Mouse (Mus musculus) stomach, embryonic 15.5 days (tissue): ENCODE results near the gene Serpina1b. TPM values are rescaled to one million over a fixed set of nuclear protein-coding genes. Genes with fewer than 3 reads are reported as not detected.
"Not testable (repeated sequence)": the region's sequence is repeated elsewhere in the genome, so short reads cannot be mapped to it uniquely, and the experiment has no call there.

ENCODE experiments used
- ATAC-seq: fragments of 200-750 bp; cut with Nextera tagmentation; 2 replicates; pipeline ENCODE4 v1.8.0; 2017; ENCODE audit warnings: low read depth, moderate number of reproducible peaks, moderate TSS enrichment; ENCODE audit not compliant: insufficient read depth, low FRiP score
- H3K27ac ChIP-seq: fragments of 300-500 bp; sonication (generic); 2 replicates; pipeline ENCODE4 v1.5.1; 2015; ENCODE audit warnings: mild to moderate bottlenecking, inconsistent platforms
- H3K27me3 ChIP-seq: fragments of 300-500 bp; sonication (generic); replicated peaks from 2 replicates; pipeline ENCODE4 v1.6.1; 2015; ENCODE audit warnings: inconsistent platforms
- H3K36me3 ChIP-seq: fragments of 300-500 bp; sonication (generic); 2 replicates; pipeline ENCODE4 v1.6.1; 2015; ENCODE audit warnings: inconsistent platforms
- H3K4me1 ChIP-seq: fragments of 300-500 bp; sonication (generic); 2 replicates; pipeline ENCODE4 v1.6.1; 2015; ENCODE audit warnings: inconsistent platforms
- H3K4me2 ChIP-seq: fragments of 300-500 bp; sonication (generic); 2 replicates; pipeline ENCODE4 v1.6.1; 2015; ENCODE audit warnings: mild to moderate bottlenecking, inconsistent platforms
- H3K4me3 ChIP-seq: fragments of 300-500 bp; sonication (generic); replicated peaks from 2 replicates; pipeline ENCODE4 v1.5.1; 2015; ENCODE audit warnings: inconsistent platforms
- H3K9ac ChIP-seq: fragments of 300-500 bp; sonication (generic); 2 replicates; pipeline ENCODE4 v1.6.1; 2015; ENCODE audit warnings: inconsistent platforms
- H3K9me3 ChIP-seq: fragments of 300-500 bp; sonication (generic); 2 replicates; pipeline ENCODE4 v1.6.1; 2016; ENCODE audit warnings: inconsistent platforms
- WGBS: fragments of 180-500 bp; shearing (Covaris S2); methylation state at CpG from one replicate; pipeline ENCODE4 v1.1.7; 2015; 5-methylcytosine and 5-hydroxymethylcytosine counted together
- polyA plus RNA-seq: library from polyadenylated mRNA; unstranded; fragments of >200 nt; fragmentation: Nextera tagmentation; extraction: Ambion mirVana; gene quantifications from 2 replicates; pipeline ENCODE4 v1.2.1, GENCODE M21; 2015

Gene Serpina1b
- 32.1 and 70.2 TPM in 2 replicates for polyA plus RNA-seq

- H3K4me2 ChIP-seq, ATAC-seq, H3K36me3 ChIP-seq, H3K9ac ChIP-seq, H3K27ac ChIP-seq, H3K27me3 ChIP-seq, H3K4me1 ChIP-seq, H3K9me3 ChIP-seq, H3K4me3 ChIP-seq: not testable (repeated sequence)
- 85% methylated on average over 4 of the region's 4 CpGs for WGBS
These were observed at the start of gene Serpina1b for GRCm38 (mm10) chr12:103830273-103830672. Gene Serpina1b (minus strand): TSS chr12:103830373.

GRCm38 (mm10) chr12:103866873-103867272, 36.7 kb upstream of the Serpina1b start:
- not testable (repeated sequence) for H3K36me3 ChIP-seq, H3K4me1 ChIP-seq, H3K9ac ChIP-seq, H3K4me3 ChIP-seq, H3K27ac ChIP-seq, H3K27me3 ChIP-seq, H3K9me3 ChIP-seq, H3K4me2 ChIP-seq, ATAC-seq
- 64% methylated on average over 1 of the region's 1 CpGs for WGBS

- H3K36me3 ChIP-seq, H3K4me3 ChIP-seq, H3K27ac ChIP-seq, H3K27me3 ChIP-seq, H3K9me3 ChIP-seq, H3K4me2 ChIP-seq, H3K4me1 ChIP-seq, H3K9ac ChIP-seq, ATAC-seq: not testable (repeated sequence)
- 63% methylated on average over 9 of the region's 9 CpGs for WGBS
These were observed 33.2 kb upstream of the Serpina1b start, which contains the start of gene Serpina1a for GRCm38 (mm10) chr12:103863101-103863974. Gene Serpina1a (minus strand): TSS chr12:103863562.

- WGBS, result 68% methylated on average over 3 of the region's 3 CpGs
- no peak overlapping the region for H3K27ac ChIP-seq
- no peaks in the 10 kb centered on the region for H3K4me1 ChIP-seq
- H3K4me3 ChIP-seq, result no peak overlapping the region
- ATAC-seq, result no peak
- H3K9me3 ChIP-seq, result no peaks in the 10 kb centered on the region
- H3K4me2 ChIP-seq, result no peak overlapping the region
- no peaks in the 10 kb centered on the region for H3K27me3 ChIP-seq
- no peak overlapping the region for H3K9ac ChIP-seq
- H3K36me3 ChIP-seq, result no peaks in the 10 kb centered on the region
These were observed 30.8 kb upstream of the Serpina1b start for GRCm38 (mm10) chr12:103860976-103861375.

- H3K9me3 ChIP-seq, H3K9ac ChIP-seq, ATAC-seq, H3K36me3 ChIP-seq, H3K4me2 ChIP-seq, H3K27me3 ChIP-seq, H3K4me3 ChIP-seq, H3K4me1 ChIP-seq, H3K27ac ChIP-seq: not testable (repeated sequence)
- 71% methylated on average over 3 of the region's 4 CpGs for WGBS
These were observed 30.4 kb upstream of the Serpina1b start for GRCm38 (mm10) chr12:103860571-103860970.

- H3K4me2 ChIP-seq, H3K36me3 ChIP-seq, H3K9ac ChIP-seq, ATAC-seq, H3K27ac ChIP-seq, H3K4me1 ChIP-seq, H3K4me3 ChIP-seq, H3K27me3 ChIP-seq, H3K9me3 ChIP-seq: not testable (repeated sequence)
- WGBS, result 74% methylated on average over 3 of the region's 3 CpGs
These were observed 29.4 kb upstream of the Serpina1b start for GRCm38 (mm10) chr12:103859584-103859983.

- WGBS, result 77% methylated on average over 2 of the region's 2 CpGs
- not testable (repeated sequence) for H3K27me3 ChIP-seq, H3K9me3 ChIP-seq, ATAC-seq, H3K4me2 ChIP-seq, H3K9ac ChIP-seq, H3K27ac ChIP-seq, H3K36me3 ChIP-seq, H3K4me1 ChIP-seq, H3K4me3 ChIP-seq
These were observed 22.9 kb upstream of the Serpina1b start for GRCm38 (mm10) chr12:103853032-103853431.

GRCm38 (mm10) chr12:103827661-103828372, 2.4 kb downstream of the Serpina1b start:
- H3K4me2 ChIP-seq, H3K27me3 ChIP-seq, ATAC-seq, H3K4me1 ChIP-seq, H3K4me3 ChIP-seq, H3K9ac ChIP-seq, H3K9me3 ChIP-seq, H3K36me3 ChIP-seq, H3K27ac ChIP-seq: not testable (repeated sequence)
- WGBS, result 60% methylated on average over 6 of the region's 6 CpGs

- WGBS, result 79% methylated on average over 5 of the region's 5 CpGs
- not testable (repeated sequence) for ATAC-seq, H3K27ac ChIP-seq
These were observed 6.3 kb downstream of the Serpina1b start for GRCm38 (mm10) chr12:103823826-103824225.

GRCm38 (mm10) chr12:103773246-103773851, 56.8 kb downstream of the Serpina1b start, which contains the start of gene Serpina1d:
Gene Serpina1d (minus strand): TSS chr12:103773592.
- ATAC-seq, H3K36me3 ChIP-seq, H3K4me3 ChIP-seq, H3K9ac ChIP-seq, H3K27ac ChIP-seq, H3K4me2 ChIP-seq, H3K4me1 ChIP-seq, H3K27me3 ChIP-seq, H3K9me3 ChIP-seq: not testable (repeated sequence)
- WGBS, result 70% methylated on average over 6 of the region's 6 CpGs

More at GRCm38 (mm10) chr12:103823826-103824225, 6.3 kb downstream of the Serpina1b start:
- H3K4me2 ChIP-seq, H3K27me3 ChIP-seq, H3K4me1 ChIP-seq, H3K36me3 ChIP-seq, H3K4me3 ChIP-seq, H3K9me3 ChIP-seq, H3K9ac ChIP-seq: not testable (repeated sequence)

- not testable (repeated sequence) for H3K9ac ChIP-seq, H3K36me3 ChIP-seq, H3K4me3 ChIP-seq, ATAC-seq, H3K9me3 ChIP-seq, H3K4me1 ChIP-seq, H3K27ac ChIP-seq, H3K27me3 ChIP-seq, H3K4me2 ChIP-seq
- WGBS, result 70% methylated on average over 1 of the region's 1 CpGs
These were observed 59.6 kb downstream of the Serpina1b start for GRCm38 (mm10) chr12:103770597-103770996.

GRCm38 (mm10) chr12:103763083-103763482, 67.1 kb downstream of the Serpina1b start:
- ATAC-seq, H3K36me3 ChIP-seq: not testable (repeated sequence)

More at GRCm38 (mm10) chr12:103763083-103763482, 67.1 kb downstream of the Serpina1b start:
- not testable (repeated sequence) for H3K27me3 ChIP-seq, H3K27ac ChIP-seq, H3K4me2 ChIP-seq, H3K4me3 ChIP-seq, H3K9me3 ChIP-seq, H3K4me1 ChIP-seq, H3K9ac ChIP-seq
- 78% methylated on average over 3 of the region's 3 CpGs for WGBS
